Comparison of ENCODE assay signal across 17 mouse cellular contexts in genomic region chr10:74008836-74009235, GRCm38 (mm10).
A peak's percentile ranks its signal among the peaks of the same experiment; 100 is the strongest.
DNase-seq lines count a peak whose midpoint lies in the region; ATAC-seq and TF ChIP-seq lines count a peak whose summit lies in the region.
"Had no signal": no experiment of that assay in that cellular context is flagged by ENCODE, and none has a peak within 500 bp of the region (broad histone marks: within the 10 kb centered on the region; RNA-seq: fewer than 3 reads in every experiment).

No protein-coding gene starts in this region.

- intact Hi-C loops in heart, postnatal 14 days (cut with DNase I) = no loop called here

- H3K4me3 ChIP-seq in embryonic facial prominence, embryonic 14.5 days (ENCODE audit: low read depth, low read length) = no peak overlapping the region
- H3K4me3 ChIP-seq in embryonic facial prominence, embryonic 10.5 days = no peak overlapping the region
- H3K4me3 ChIP-seq in layer of hippocampus, adult 2 months = no peak overlapping the region
- no peak overlapping the region for H3K4me3 ChIP-seq in kidney, embryonic 14.5 days (ENCODE audit: low read length)
- H3K4me3 ChIP-seq: hindbrain, embryonic 15.5 days; neural tube, embryonic 12.5 days had no signal

- no peak for ATAC-seq in embryonic facial prominence, embryonic 14.5 days (ENCODE audit: low read depth)
- ATAC-seq in kidney, embryonic 14.5 days (ENCODE audit: low FRiP score, low TSS enrichment) = no peak

- no peak overlapping the region for H3K9ac ChIP-seq in embryonic facial prominence, embryonic 14.5 days (ENCODE audit: low read depth, low read length)
- H3K9ac ChIP-seq in kidney, embryonic 14.5 days (ENCODE audit: low read depth, low read length) = no peak overlapping the region
- H3K9ac ChIP-seq: hindbrain, embryonic 15.5 days; lung, embryonic 14.5 days; neural tube, embryonic 12.5 days had no signal

- 38% methylated on average over 1 of the region's 1 CpGs for WGBS in embryonic facial prominence, embryonic 14.5 days
- 60% methylated on average over 1 of the region's 1 CpGs for WGBS in embryonic facial prominence, embryonic 10.5 days
- WGBS in kidney, embryonic 14.5 days = 61% methylated on average over 1 of the region's 1 CpGs

- no peak overlapping the region for H3K4me2 ChIP-seq in embryonic facial prominence, embryonic 14.5 days (ENCODE audit: low read depth, low read length)
- H3K4me2 ChIP-seq in kidney, embryonic 14.5 days (replicated peaks; ENCODE audit: low read depth, low read length) = no peak overlapping the region
- H3K4me2 ChIP-seq: hindbrain, embryonic 15.5 days; liver, embryonic 11.5 days; lung, embryonic 14.5 days; neural tube, embryonic 12.5 days had no signal

- H3K36me3 ChIP-seq in embryonic facial prominence, embryonic 14.5 days (ENCODE audit: control insufficient read depth, insufficient read depth, low read length) = no peaks in the 10 kb centered on the region
- no peaks in the 10 kb centered on the region for H3K36me3 ChIP-seq in embryonic facial prominence, embryonic 10.5 days (replicated peaks)
- no peaks in the 10 kb centered on the region for H3K36me3 ChIP-seq in kidney, embryonic 14.5 days (ENCODE audit: control insufficient read depth, insufficient read depth, low read length)
- H3K36me3 ChIP-seq: hindbrain, embryonic 15.5 days; neural tube, embryonic 12.5 days had no signal

- DNase-seq in embryonic facial prominence, embryonic 14.5 days (ENCODE audit: low spot score) = peak; percentile 12
- DNase-seq in embryonic facial prominence, embryonic 10.5 days (ENCODE audit: low spot score) = no peak
- peak; percentile 20 for DNase-seq in right cerebral cortex, postnatal 25 days
- no peak for DNase-seq in right cerebral cortex, postnatal 36 days (ENCODE audit: low spot score in 2 of 2)
- peak; percentile 19 to 23 for DNase-seq in layer of hippocampus, adult 2 months (ENCODE audit: low spot score in 2 of 2)
- no peak for DNase-seq in natural killer cell, adult 2 months (ENCODE audit: low spot score in 2 of 2)
- DNase-seq in heart, postnatal 14 days = no peak
- DNase-seq: adrenal gland, postnatal 14 days; kidney, adult 2 months; kidney, postnatal 36 days; lung, embryonic 14.5 days; midbrain, embryonic 14.5 days had no signal

- no peaks in the 10 kb centered on the region for H3K4me1 ChIP-seq in embryonic facial prominence, embryonic 14.5 days (ENCODE audit: control insufficient read depth, insufficient read depth, low read length)
- H3K4me1 ChIP-seq in embryonic facial prominence, embryonic 10.5 days = peaks cover 3% of the 10 kb centered on the region; the same call in 1 of the 2 replicates
- no peaks in the 10 kb centered on the region for H3K4me1 ChIP-seq in kidney, embryonic 14.5 days (ENCODE audit: control insufficient read depth, insufficient read depth, low read length)
- H3K4me1 ChIP-seq: hindbrain, embryonic 15.5 days; neural tube, embryonic 12.5 days had no signal

- H3K9me3 ChIP-seq in embryonic facial prominence, embryonic 14.5 days (ENCODE audit: control insufficient read depth, low read length) = no peaks in the 10 kb centered on the region
- H3K9me3 ChIP-seq in embryonic facial prominence, embryonic 10.5 days = no peaks in the 10 kb centered on the region
- H3K9me3 ChIP-seq in kidney, embryonic 14.5 days (ENCODE audit: control insufficient read depth, low read length) = no peaks in the 10 kb centered on the region
- H3K9me3 ChIP-seq: hindbrain, embryonic 15.5 days; neural tube, embryonic 12.5 days had no signal

- H3K27me3 ChIP-seq in embryonic facial prominence, embryonic 14.5 days (replicated peaks; ENCODE audit: control insufficient read depth, insufficient read depth, low read length) = no peaks in the 10 kb centered on the region
- H3K27me3 ChIP-seq in embryonic facial prominence, embryonic 10.5 days (replicated peaks; ENCODE audit: low read depth, poor library complexity, severe bottlenecking) = no peaks in the 10 kb centered on the region
- no peaks in the 10 kb centered on the region for H3K27me3 ChIP-seq in kidney, embryonic 14.5 days (ENCODE audit: control insufficient read depth, insufficient read depth, low read length)
- H3K27me3 ChIP-seq: CH12.LX; hindbrain, embryonic 15.5 days; neural tube, embryonic 12.5 days had no signal

- no peak for TF ChIP-seq CTCF in layer of hippocampus, adult 2 months (conservative IDR thresholded peaks at IDR 0.05)

- no peak overlapping the region for H3K27ac ChIP-seq in embryonic facial prominence, embryonic 14.5 days (replicated peaks; ENCODE audit: low read depth, low read length)
- H3K27ac ChIP-seq in embryonic facial prominence, embryonic 10.5 days (replicated peaks) = no peak overlapping the region
- H3K27ac ChIP-seq in layer of hippocampus, adult 2 months = no peak overlapping the region
- H3K27ac ChIP-seq in kidney, embryonic 14.5 days (ENCODE audit: low read depth, low read length) = no peak overlapping the region
- H3K27ac ChIP-seq: hindbrain, embryonic 15.5 days; neural tube, embryonic 12.5 days had no signal

Comparison
In these comparisons a context has a peak if more than half of its experiments do, and no peak if none do; other contexts are left out.
1. DNase-seq: peak in embryonic facial prominence, embryonic 14.5 days (single experiment), right cerebral cortex, postnatal 25 days (single experiment) and layer of hippocampus, adult 2 months (2 of 2); none in embryonic facial prominence, embryonic 10.5 days (single experiment), right cerebral cortex, postnatal 36 days (0 of 2), natural killer cell, adult 2 months (0 of 2) and heart, postnatal 14 days (0 of 2).